Mouse (Mus musculus): Measurements from ENCODE around the gene Ppp2r3d. TPM values are rescaled to one million over a fixed set of nuclear protein-coding genes. Genes with fewer than 3 reads are reported as not detected.

The Ppp2r3d gene
- polyA plus RNA-seq, 1 experiment from 2014 or later = 31.4 TPM

GRCm38 (mm10) chr9:124440724-124441045 is 36.0 kb downstream of the Ppp2r3d start:
- no peak overlapping the region for H3K27ac ChIP-seq (ENCODE audit: low read length)
- no peaks in the 10 kb centered on the region for H3K27me3 ChIP-seq (ENCODE audit: control insufficient read depth, insufficient read depth, low read depth, low read length)
- peak; percentile 43 for ATAC-seq (ENCODE audit: low read depth)
- H3K4me2 ChIP-seq (ENCODE audit: low read depth, low read length) = no peak overlapping the region
- 61% methylated on average over 14 of the region's 14 CpGs for WGBS (ENCODE audit: insufficient replicate concordance)
- no peaks in the 10 kb centered on the region; the same call in 1 of the 2 replicates for H3K4me1 ChIP-seq (ENCODE audit: control insufficient read depth, low read depth, low read length)
- 0 out of 2 replicates have a peak overlapping the region, but pooled peaks have one; percentile 5 for H3K4me3 ChIP-seq (ENCODE audit: low read depth, low read length)
- peaks cover 32% of the 10 kb centered on the region for H3K36me3 ChIP-seq (ENCODE audit: control insufficient read depth, insufficient read depth)
- peaks cover 28% of the 10 kb centered on the region for H3K9me3 ChIP-seq (replicated peaks; ENCODE audit: control insufficient read depth, low read length)
- no peak overlapping the region for H3K9ac ChIP-seq (ENCODE audit: low read depth, low read length)

- H3K27ac ChIP-seq (ENCODE audit: low read length) = no peak overlapping the region
- 80% methylated on average over 29 of the region's 29 CpGs for WGBS (ENCODE audit: insufficient replicate concordance)
- H3K9me3 ChIP-seq (replicated peaks; ENCODE audit: control insufficient read depth, low read length) = peaks cover 28% of the 10 kb centered on the region
- H3K27me3 ChIP-seq (ENCODE audit: control insufficient read depth, insufficient read depth, low read depth, low read length) = no peaks in the 10 kb centered on the region
- H3K4me3 ChIP-seq (ENCODE audit: low read depth, low read length) = no peak overlapping the region
- H3K4me1 ChIP-seq (ENCODE audit: control insufficient read depth, low read depth, low read length) = no peaks in the 10 kb centered on the region; the same call in 1 of the 2 replicates
- ATAC-seq (ENCODE audit: low read depth) = peak; percentile 56
- H3K36me3 ChIP-seq (ENCODE audit: control insufficient read depth, insufficient read depth) = peaks cover 32% of the 10 kb centered on the region
- no peak overlapping the region for H3K4me2 ChIP-seq (ENCODE audit: low read depth, low read length)
- H3K9ac ChIP-seq (ENCODE audit: low read depth, low read length) = no peak overlapping the region
Observed at GRCm38 (mm10) chr9:124439848-124440723, 36.6 kb downstream of the Ppp2r3d start.

GRCm38 (mm10) chr9:124439403-124439847 is 37.3 kb downstream of the Ppp2r3d start:
- no peaks in the 10 kb centered on the region for H3K27me3 ChIP-seq (ENCODE audit: control insufficient read depth, insufficient read depth, low read depth, low read length)
- peak; percentile 22; the same call in 1 of the 2 replicates for ATAC-seq (ENCODE audit: low read depth)
- H3K9ac ChIP-seq (ENCODE audit: low read depth, low read length) = no peak overlapping the region
- H3K27ac ChIP-seq (ENCODE audit: low read length) = no peak overlapping the region
- no peak overlapping the region for H3K4me2 ChIP-seq (ENCODE audit: low read depth, low read length)
- H3K36me3 ChIP-seq (ENCODE audit: control insufficient read depth, insufficient read depth) = peaks cover 32% of the 10 kb centered on the region
- peaks cover 28% of the 10 kb centered on the region for H3K9me3 ChIP-seq (replicated peaks; ENCODE audit: control insufficient read depth, low read length)
- no peak overlapping the region for H3K4me3 ChIP-seq (ENCODE audit: low read depth, low read length)
- whole genome bisulfite sequencing (ENCODE audit: insufficient replicate concordance) = 85% methylated on average over 13 of the region's 13 CpGs
- H3K4me1 ChIP-seq (ENCODE audit: control insufficient read depth, low read depth, low read length) = no peaks in the 10 kb centered on the region; the same call in 1 of the 2 replicates

- Histone ChIP-seq H3K27ac (ENCODE audit: low read length) (no peak overlapping the region), H3K36me3 (ENCODE audit: control insufficient read depth, insufficient read depth) (peaks cover 32% of the 10 kb centered on the region), H3K9me3 (replicated peaks; ENCODE audit: control insufficient read depth, low read length) (peaks cover 28% of the 10 kb centered on the region), H3K4me2 (ENCODE audit: low read depth, low read length) (no peak overlapping the region), H3K9ac (ENCODE audit: low read depth, low read length) (no peak overlapping the region), H3K27me3 (ENCODE audit: control insufficient read depth, insufficient read depth, low read depth, low read length) (no peaks in the 10 kb centered on the region), H3K4me3 (ENCODE audit: low read depth, low read length) (no peak overlapping the region), H3K4me1 (ENCODE audit: control insufficient read depth, low read depth, low read length) (no peaks in the 10 kb centered on the region; the same call in 1 of the 2 replicates)
- ATAC-seq (ENCODE audit: low read depth) = no peak
- whole genome bisulfite sequencing (ENCODE audit: insufficient replicate concordance) = 89% methylated on average over 22 of the region's 22 CpGs
Observed at GRCm38 (mm10) chr9:124438686-124439346, 37.9 kb downstream of the Ppp2r3d start.

GRCm38 (mm10) chr9:124425411-124425885 is 51.2 kb downstream of the Ppp2r3d start:
- H3K4me1 ChIP-seq (ENCODE audit: control insufficient read depth, low read depth, low read length) = peaks cover 18% of the 10 kb centered on the region
- WGBS (ENCODE audit: insufficient replicate concordance) = under 1% methylated on average over 47 of the region's 47 CpGs
- H3K4me2 ChIP-seq (ENCODE audit: low read depth, low read length) = peak overlapping the region; percentile 95
- H3K9ac ChIP-seq (ENCODE audit: low read depth, low read length) = peak overlapping the region; percentile 47
- peak overlapping the region; percentile 80 for H3K4me3 ChIP-seq (ENCODE audit: low read depth, low read length)
- H3K36me3 ChIP-seq (ENCODE audit: control insufficient read depth, insufficient read depth) = no peaks in the 10 kb centered on the region
- no peaks in the 10 kb centered on the region for H3K9me3 ChIP-seq (replicated peaks; ENCODE audit: control insufficient read depth, low read length)
- ATAC-seq (ENCODE audit: low read depth) = 0 out of 2 replicates have a peak, but pooled peaks have one; percentile 0
- H3K27me3 ChIP-seq (ENCODE audit: control insufficient read depth, insufficient read depth, low read depth, low read length) = no peaks in the 10 kb centered on the region
- H3K27ac ChIP-seq (ENCODE audit: low read length) = peak overlapping the region; percentile 97

- Histone ChIP-seq H3K4me1 (ENCODE audit: control insufficient read depth, low read depth, low read length) (peaks cover 18% of the 10 kb centered on the region), H3K27me3 (ENCODE audit: control insufficient read depth, insufficient read depth, low read depth, low read length) (no peaks in the 10 kb centered on the region), H3K9me3 (replicated peaks; ENCODE audit: control insufficient read depth, low read length) (no peaks in the 10 kb centered on the region), H3K4me2 (ENCODE audit: low read depth, low read length) (peak overlapping the region; percentile 95), H3K9ac (ENCODE audit: low read depth, low read length) (peak overlapping the region; percentile 70; the same call in 1 of the 2 replicates), H3K36me3 (ENCODE audit: control insufficient read depth, insufficient read depth) (no peaks in the 10 kb centered on the region), H3K27ac (ENCODE audit: low read length) (peak overlapping the region; percentile 97), H3K4me3 (ENCODE audit: low read depth, low read length) (peak overlapping the region; percentile 80)
- under 1% methylated on average over 48 of the region's 48 CpGs for WGBS (ENCODE audit: insufficient replicate concordance)
- ATAC-seq (ENCODE audit: low read depth) = peak; percentile 22
Observed at GRCm38 (mm10) chr9:124424542-124425410, 51.9 kb downstream of the Ppp2r3d start.

GRCm38 (mm10) chr9:124424292-124424541 is 52.5 kb downstream of the Ppp2r3d start:
- no peak for ATAC-seq (ENCODE audit: low read depth)
- 0% methylated on average over 27 of the region's 27 CpGs for WGBS (ENCODE audit: insufficient replicate concordance)
- H3K36me3 ChIP-seq (ENCODE audit: control insufficient read depth, insufficient read depth) = no peaks in the 10 kb centered on the region

GRCm38 (mm10) chr9:124423552-124424291 is 53.0 kb downstream of the Ppp2r3d start:
- H3K9me3 ChIP-seq (replicated peaks; ENCODE audit: control insufficient read depth, low read length) = no peaks in the 10 kb centered on the region
- under 1% methylated on average over 74 of the region's 74 CpGs for WGBS (ENCODE audit: insufficient replicate concordance)
- no peaks in the 10 kb centered on the region for H3K36me3 ChIP-seq (ENCODE audit: control insufficient read depth, insufficient read depth)
- H3K4me2 ChIP-seq (ENCODE audit: low read depth, low read length) = peak overlapping the region; percentile 95
- peaks cover 18% of the 10 kb centered on the region for H3K4me1 ChIP-seq (ENCODE audit: control insufficient read depth, low read depth, low read length)
- peak overlapping the region; percentile 75 for H3K9ac ChIP-seq (ENCODE audit: low read depth, low read length)
- peak; percentile 66 for ATAC-seq (ENCODE audit: low read depth)
- H3K27ac ChIP-seq (ENCODE audit: low read length) = peak overlapping the region; percentile 97
- H3K27me3 ChIP-seq (ENCODE audit: control insufficient read depth, insufficient read depth, low read depth, low read length) = no peaks in the 10 kb centered on the region
- H3K4me3 ChIP-seq (ENCODE audit: low read depth, low read length) = peak overlapping the region; percentile 80

More at GRCm38 (mm10) chr9:124424292-124424541, 52.5 kb downstream of the Ppp2r3d start:
- peaks cover 18% of the 10 kb centered on the region for H3K4me1 ChIP-seq (ENCODE audit: control insufficient read depth, low read depth, low read length)
- peak overlapping the region; percentile 95 for H3K4me2 ChIP-seq (ENCODE audit: low read depth, low read length)
- H3K27ac ChIP-seq (ENCODE audit: low read length) = peak overlapping the region; percentile 97
- peak overlapping the region; percentile 80 for H3K4me3 ChIP-seq (ENCODE audit: low read depth, low read length)
- no peaks in the 10 kb centered on the region for H3K27me3 ChIP-seq (ENCODE audit: control insufficient read depth, insufficient read depth, low read depth, low read length)
- H3K9ac ChIP-seq (ENCODE audit: low read depth, low read length) = peak overlapping the region; percentile 70; the same call in 1 of the 2 replicates
- H3K9me3 ChIP-seq (replicated peaks; ENCODE audit: control insufficient read depth, low read length) = no peaks in the 10 kb centered on the region

Data from liver, embryonic 16.5 days (tissue).